Mouse (Mus musculus) kidney, adult 11 months (tissue): ENCODE data around the gene Ciita.

ENCODE experiments used
- DNase-seq: peaks from one replicate; pipeline ENCODE4 v3.0.0; 2022

The Ciita gene

GRCm38 (mm10) chr16:10474956-10475355 is 4.9 kb upstream of the Ciita start:
- DNase-seq, result no peak

GRCm38 (mm10) chr16:10475919-10476318 is 3.9 kb upstream of the Ciita start:
- no peak for DNase-seq

GRCm38 (mm10) chr16:10482343-10482742 is 2.5 kb downstream of the Ciita start:
- peak; percentile 38 for DNase-seq

GRCm38 (mm10) chr16:10486993-10487392 is 7.1 kb downstream of the Ciita start:
- DNase-seq, result no peak

GRCm38 (mm10) chr16:10487895-10488493 is 8.1 kb downstream of the Ciita start:
- no peak for DNase-seq

GRCm38 (mm10) chr16:10488769-10489481 is 9.1 kb downstream of the Ciita start:
- no peak for DNase-seq

GRCm38 (mm10) chr16:10489483-10489882 is 9.6 kb downstream of the Ciita start:
- peak; percentile 17 for DNase-seq

GRCm38 (mm10) chr16:10489904-10490457 is 10.1 kb downstream of the Ciita start:
- DNase-seq, result no peak

GRCm38 (mm10) chr16:10490503-10491150 is 10.8 kb downstream of the Ciita start:
- no peak for DNase-seq

GRCm38 (mm10) chr16:10491716-10492115 is 11.9 kb downstream of the Ciita start:
- no peak for DNase-seq

- DNase-seq, result no peak
Measured at GRCm38 (mm10) chr16:10492587-10492986, 12.7 kb downstream of the Ciita start.

- DNase-seq, result peak; percentile 83
Measured at GRCm38 (mm10) chr16:10495824-10496298, 16.0 kb downstream of the Ciita start.

- DNase-seq, result peak; percentile 71
Measured at GRCm38 (mm10) chr16:10498096-10498602, 18.3 kb downstream of the Ciita start.

GRCm38 (mm10) chr16:10499122-10499521 is 19.3 kb downstream of the Ciita start:
- DNase-seq, result no peak

GRCm38 (mm10) chr16:10501865-10502264 is 22.0 kb downstream of the Ciita start:
- DNase-seq, result no peak

- no peak for DNase-seq
Measured at GRCm38 (mm10) chr16:10503058-10503457, 23.2 kb downstream of the Ciita start.

- DNase-seq, result no peak
Measured at GRCm38 (mm10) chr16:10507445-10507844, 27.6 kb downstream of the Ciita start.

- no peak for DNase-seq
Measured at GRCm38 (mm10) chr16:10508691-10509090, 28.8 kb downstream of the Ciita start.

- no peak for DNase-seq
Measured at GRCm38 (mm10) chr16:10510477-10511133, 30.7 kb downstream of the Ciita start.

- DNase-seq, result no peak
Measured at GRCm38 (mm10) chr16:10511134-10511520, 31.3 kb downstream of the Ciita start.

- DNase-seq, result no peak
Measured at GRCm38 (mm10) chr16:10515953-10516572, 36.2 kb downstream of the Ciita start.

GRCm38 (mm10) chr16:10518030-10518429 is 38.2 kb downstream of the Ciita start:
- DNase-seq, result no peak
